Mouse (Mus musculus) brain, embryonic 14.5 days (tissue): ENCODE data around the gene Fads2.

Source experiments
- CTCF ChIP-seq: fragments of 200-500 bp; IDR thresholded peaks from 2 replicates; pipeline ENCODE4 v1.5.1; 2012; ENCODE audit warnings: inconsistent platforms, mild to moderate bottlenecking, moderate library complexity, borderline replicate concordance; ENCODE audit not compliant: insufficient read depth, insufficient read length; ENCODE audit errors: extremely low read depth
- POLR2A ChIP-seq: fragments of 200-500 bp; IDR thresholded peaks from 2 replicates; pipeline ENCODE4 v1.6.1; 2012; ENCODE audit warnings: mild to moderate bottlenecking, inconsistent platforms, borderline replicate concordance; ENCODE audit not compliant: poor library complexity, insufficient read depth, insufficient read length, severe bottlenecking; ENCODE audit errors: extremely low read depth

- TF ChIP-seq CTCF, result no peak
- no peak for TF ChIP-seq POLR2A
These were observed 79.6 kb downstream of the Fads2 start for GRCm38 (mm10) chr19:10021981-10022380.
